Mouse (Mus musculus): ENCODE results near the gene Fbxo41. TPM values are rescaled to one million over a fixed set of nuclear protein-coding genes. Genes with fewer than 3 reads are reported as not detected.

Fbxo41 gene
- total and polyA plus RNA-seq, 2 experiments, result not detected

GRCm38 (mm10) chr6:85431842-85432431, 70.9 kb downstream of the Fbxo41 start, which contains the start of gene Smyd5:
Gene Smyd5 (plus strand): TSS chr6:85431989.
- Histone ChIP-seq H3K4me3 (ENCODE audit: insufficient read depth, low read depth, low read length) (peak within 1 kb of the TSS; percentile 89), H3K79me2 (ENCODE audit: control insufficient read depth, insufficient read depth, low read length) (peaks cover 5% of the 10 kb centered on the region; the same call in 1 of the 2 replicates), H3K4me1 (ENCODE audit: control insufficient read depth, insufficient read depth, low read length) (peaks cover 5% of the 10 kb centered on the region; the same call in 1 of the 2 replicates), H3K36me3 (ENCODE audit: control insufficient read depth, insufficient read depth, low read length) (no peaks in the 10 kb centered on the region), H3K9ac (ENCODE audit: low read depth, low read length) (peak within 1 kb of the TSS; percentile 77), H3K27ac (replicated peaks; ENCODE audit: insufficient read depth, low read depth, low read length) (no peak within 1 kb of the TSS), H3K27me3 (ENCODE audit: control insufficient read depth, insufficient read depth, low read length) (no peaks in the 10 kb centered on the region)
- under 1% methylated on average over 39 of the region's 39 CpGs for WGBS
- peak; percentile 61 for DNase-seq (ENCODE audit: extremely low read depth, low read depth, low spot score)
- no peak for TF ChIP-seq CTCF (IDR thresholded peaks at IDR 0.05; ENCODE audit: low read depth, low read length)
- TF ChIP-seq POLR2A (IDR thresholded peaks at IDR 0.05; ENCODE audit: extremely low read depth, insufficient read depth, low read length), result no peak

GRCm38 (mm10) chr6:85431274-85431841, 71.4 kb downstream of the Fbxo41 start:
- H3K36me3 ChIP-seq (ENCODE audit: control insufficient read depth, insufficient read depth, low read length), result no peaks in the 10 kb centered on the region
- no peak overlapping the region for H3K27ac ChIP-seq (replicated peaks; ENCODE audit: insufficient read depth, low read depth, low read length)
- peak overlapping the region; percentile 89 for H3K4me3 ChIP-seq (ENCODE audit: insufficient read depth, low read depth, low read length)
- 42% methylated on average over 8 of the region's 8 CpGs for WGBS
- no peak for DNase-seq (ENCODE audit: extremely low read depth, low read depth, low spot score)
- 0 out of 2 replicates have a peak overlapping the region, but pooled peaks have one; percentile 18 for H3K9ac ChIP-seq (ENCODE audit: low read depth, low read length)
- TF ChIP-seq CTCF (IDR thresholded peaks at IDR 0.05; ENCODE audit: low read depth, low read length), result no peak
- no peak for TF ChIP-seq POLR2A (IDR thresholded peaks at IDR 0.05; ENCODE audit: extremely low read depth, insufficient read depth, low read length)
- peaks cover 5% of the 10 kb centered on the region; the same call in 1 of the 2 replicates for H3K4me1 ChIP-seq (ENCODE audit: control insufficient read depth, insufficient read depth, low read length)
- H3K27me3 ChIP-seq (ENCODE audit: control insufficient read depth, insufficient read depth, low read length), result no peaks in the 10 kb centered on the region
- peaks cover 5% of the 10 kb centered on the region; the same call in 1 of the 2 replicates for H3K79me2 ChIP-seq (ENCODE audit: control insufficient read depth, insufficient read depth, low read length)

- DNase-seq (ENCODE audit: extremely low read depth, low read depth, low spot score), result no peak
- no peaks in the 10 kb centered on the region for H3K36me3 ChIP-seq (ENCODE audit: control insufficient read depth, insufficient read depth, low read length)
- 25% methylated on average over 28 of the region's 28 CpGs for WGBS
- TF ChIP-seq POLR2A (IDR thresholded peaks at IDR 0.05; ENCODE audit: extremely low read depth, insufficient read depth, low read length) (no peak), CTCF (IDR thresholded peaks at IDR 0.05; ENCODE audit: low read depth, low read length) (no peak)
- H3K79me2 ChIP-seq (ENCODE audit: control insufficient read depth, insufficient read depth, low read length), result no peaks in the 10 kb centered on the region
- H3K27ac ChIP-seq (replicated peaks; ENCODE audit: insufficient read depth, low read depth, low read length), result no peak within 1 kb of the TSS
- H3K4me1 ChIP-seq (ENCODE audit: control insufficient read depth, insufficient read depth, low read length), result no peaks in the 10 kb centered on the region
- H3K4me3 ChIP-seq (ENCODE audit: insufficient read depth, low read depth, low read length), result no peak within 1 kb of the TSS
- peaks cover 4% of the 10 kb centered on the region for H3K27me3 ChIP-seq (ENCODE audit: control insufficient read depth, insufficient read depth, low read length)
- H3K9ac ChIP-seq (ENCODE audit: low read depth, low read length), result no peak within 1 kb of the TSS
Observed at GRCm38 (mm10) chr6:85423836-85424379, 78.9 kb downstream of the Fbxo41 start, which contains the start of gene Noto. Gene Noto (plus strand): TSS chr6:85423886.

Other genes starting within 250 kb of the Fbxo41 start
- 21.9 and 23.6 TPM in 2 replicates for gene Sfxn5, start 169.6 kb downstream of the Fbxo41 start, total RNA-seq (2014; rRNA removed)
- 23.4 and 31.8 TPM in 2 replicates for gene Sfxn5, start 169.6 kb downstream of the Fbxo41 start, polyA plus RNA-seq (2012; rRNA removed)
- gene Rab11fip5, start 128.4 kb downstream of the Fbxo41 start, total RNA-seq (2014; rRNA removed), result 0.46 and 0.54 TPM in 2 replicates
- 0.55 and 1.4 TPM in 2 replicates for gene Rab11fip5, start 128.4 kb downstream of the Fbxo41 start, polyA plus RNA-seq (2012; rRNA removed)
- gene Noto, start 79.1 kb downstream of the Fbxo41 start, total RNA-seq (2014; rRNA removed), result not detected in 2 replicates
- not detected in 2 replicates for gene Noto, start 79.1 kb downstream of the Fbxo41 start, polyA plus RNA-seq (2012; rRNA removed)
- gene Smyd5, start 71.0 kb downstream of the Fbxo41 start, total RNA-seq (2014; rRNA removed), result 6.1 and 7.2 TPM in 2 replicates
- gene Smyd5, start 71.0 kb downstream of the Fbxo41 start, polyA plus RNA-seq (2012; rRNA removed), result 11.3 and 16.2 TPM in 2 replicates
- gene Cct7, start 51.5 kb downstream of the Fbxo41 start, total RNA-seq (2014; rRNA removed), result 111 and 115 TPM in 2 replicates
- gene Cct7, start 51.5 kb downstream of the Fbxo41 start, polyA plus RNA-seq (2012; rRNA removed), result 69.2 and 76.2 TPM in 2 replicates
- 6.3 and 8.7 TPM in 2 replicates for gene Pradc1, start 51.0 kb downstream of the Fbxo41 start, total RNA-seq (2014; rRNA removed)
- gene Pradc1, start 51.0 kb downstream of the Fbxo41 start, polyA plus RNA-seq (2012; rRNA removed), result 19.7 and 20.3 TPM in 2 replicates
- not detected in 2 replicates for gene Egr4, start 10.6 kb upstream of the Fbxo41 start, total RNA-seq (2014; rRNA removed)
- gene Egr4, start 10.6 kb upstream of the Fbxo41 start, polyA plus RNA-seq (2012; rRNA removed), result not detected in 2 replicates
- 2.3 and 2.7 TPM in 2 replicates for gene Alms1, start 84.5 kb upstream of the Fbxo41 start, total RNA-seq (2014; rRNA removed)
- gene Alms1, start 84.5 kb upstream of the Fbxo41 start, polyA plus RNA-seq (2012; rRNA removed), result 0.13 and 0.14 TPM in 2 replicates
- 1.0 TPM in 1 of 2 replicates, not detected in the other for gene Nat8f7, start 210.2 kb upstream of the Fbxo41 start, total RNA-seq (2014; rRNA removed)
- 8.9 and 9.2 TPM in 2 replicates for gene Nat8f7, start 210.2 kb upstream of the Fbxo41 start, polyA plus RNA-seq (2012; rRNA removed)

Data from liver, adult 2 months (tissue).